Mouse (Mus musculus): ENCODE results near the gene Calr. TPM values are rescaled to one million over a fixed set of nuclear protein-coding genes. Genes with fewer than 3 reads are reported as not detected.

The Calr gene
- polyA plus RNA-seq (2015; fragmentation: Nextera tagmentation; extraction: Ambion mirVana) = 943 and 1,018 TPM in 2 replicates

DNA sequence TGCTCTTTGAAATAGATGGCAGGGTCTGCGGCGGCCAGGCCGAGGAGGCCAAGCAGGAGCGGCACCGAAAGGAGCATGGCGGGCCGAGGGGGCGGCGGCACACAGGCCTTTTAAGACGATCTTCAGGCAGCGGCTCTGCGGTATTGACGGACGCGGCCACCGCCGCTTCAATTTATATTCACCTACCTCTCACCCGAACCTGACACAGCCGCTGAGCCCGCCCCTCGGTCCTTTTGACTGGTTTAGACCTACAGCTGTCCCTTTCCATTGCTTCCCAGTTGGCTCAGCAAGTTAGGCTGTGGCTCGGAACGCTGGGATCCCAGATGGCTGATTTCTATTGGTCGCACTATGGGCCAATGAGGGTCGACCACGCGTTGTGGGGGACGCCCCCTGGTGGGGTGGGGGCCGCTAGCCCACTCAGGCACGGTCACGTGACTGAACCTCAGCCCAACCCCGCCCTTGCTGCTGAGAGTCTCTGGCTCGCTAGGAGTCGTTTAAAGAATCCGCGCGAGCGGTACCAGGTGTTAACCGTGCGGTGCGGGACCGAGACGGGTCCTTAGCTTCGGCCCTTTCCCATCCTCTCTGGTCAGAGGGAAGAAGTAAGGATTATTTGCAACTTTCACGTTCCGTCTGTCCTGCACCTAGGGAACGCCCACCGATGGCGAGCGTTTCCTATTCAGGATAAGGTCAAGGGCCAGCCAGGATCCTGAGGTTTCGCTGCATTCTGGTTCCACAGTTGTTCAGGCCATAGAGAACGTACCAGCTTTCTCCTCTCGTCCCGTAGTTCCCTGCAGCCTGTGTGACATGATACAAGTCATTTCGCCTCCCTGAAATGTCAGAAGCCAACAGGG lies at the start of gene Calr:
Gene Calr, minus strand, starts transcription at position 213 of the 851 bp plus-strand sequence.
- under 1% methylated on average over 55 of the region's 55 CpGs for WGBS
- Histone ChIP-seq H3K9ac (peak within 1 kb of the TSS; percentile 98), H3K27me3 (no peaks in the 10 kb centered on the region), H3K36me3 (peaks cover 34% of the 10 kb centered on the region), H3K27ac (peak within 1 kb of the TSS; percentile 81; the same call in 1 of the 2 replicates), H3K4me3 (peak within 1 kb of the TSS; percentile 98), H3K4me1 (peaks cover 39% of the 10 kb centered on the region), H3K4me2 (replicated peaks) (peak within 1 kb of the TSS; percentile 88), H3K9me3 (no peaks in the 10 kb centered on the region)
- peak; percentile 100 for ATAC-seq (ENCODE audit: low FRiP score, low read depth)

DNA sequence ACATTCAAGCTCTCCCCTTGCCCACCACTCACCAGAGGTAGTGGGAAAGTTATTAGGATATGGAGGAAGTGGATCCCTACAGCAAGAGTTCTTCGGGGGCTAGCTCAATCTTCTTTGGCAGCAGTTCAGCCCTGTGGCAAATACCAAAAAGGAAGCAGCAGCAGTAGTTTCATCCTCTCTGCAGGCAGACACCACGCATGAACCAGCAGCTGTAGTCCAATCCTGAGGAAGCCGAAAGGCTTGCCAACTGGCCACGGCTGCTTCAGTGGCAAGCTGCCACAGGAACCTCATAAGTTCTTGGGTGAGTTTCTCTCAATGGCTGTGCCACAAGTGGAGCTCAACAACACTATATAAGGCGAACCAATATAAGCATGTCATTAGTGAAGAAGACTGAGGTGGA lies 49.2 kb upstream of the Calr start:
- peaks cover 8% of the 10 kb centered on the region for H3K36me3 ChIP-seq
- ATAC-seq (ENCODE audit: low FRiP score, low read depth) = no peak
- no peak overlapping the region for H3K4me2 ChIP-seq (replicated peaks)
- H3K4me3 ChIP-seq = no peak overlapping the region
- H3K27me3 ChIP-seq = 0 out of 2 replicates have a peak, but pooled peaks cover 1% of the 10 kb centered on the region
- peaks cover 21% of the 10 kb centered on the region for H3K4me1 ChIP-seq
- H3K27ac ChIP-seq = no peak overlapping the region
- no peak overlapping the region for H3K9ac ChIP-seq
- no peaks in the 10 kb centered on the region for H3K9me3 ChIP-seq
- WGBS = 89% methylated on average over 5 of the region's 5 CpGs

DNA sequence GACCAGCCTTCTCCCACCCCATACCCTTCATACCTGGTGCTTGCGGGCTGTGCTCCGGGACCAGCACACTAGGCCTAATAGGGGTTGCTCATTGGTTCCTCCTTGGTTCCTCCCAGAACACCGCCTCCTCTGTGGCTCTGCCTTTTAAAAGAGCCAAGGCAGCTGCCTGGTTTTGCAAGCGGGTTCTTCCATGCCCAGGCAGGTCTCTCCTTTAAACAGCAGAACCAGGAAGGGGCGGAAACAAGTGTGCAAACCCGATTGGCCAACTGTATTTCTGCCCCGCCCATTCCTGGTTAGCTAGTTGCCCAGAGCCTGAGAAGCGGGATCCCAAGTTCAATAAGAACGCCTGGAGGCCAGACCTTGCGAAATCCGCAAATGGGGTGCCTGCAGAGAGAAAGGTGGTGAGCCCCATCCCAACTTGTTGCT lies 47.0 kb upstream of the Calr start, which contains the start of gene Gcdh:
Gene Gcdh, minus strand, starts transcription at position 213 of the 426 bp plus-strand sequence.
- H3K4me3 ChIP-seq = peak within 1 kb of the TSS; percentile 81
- no peak within 1 kb of the TSS for H3K27ac ChIP-seq
- WGBS = 0% methylated on average over 11 of the region's 11 CpGs

DNA sequence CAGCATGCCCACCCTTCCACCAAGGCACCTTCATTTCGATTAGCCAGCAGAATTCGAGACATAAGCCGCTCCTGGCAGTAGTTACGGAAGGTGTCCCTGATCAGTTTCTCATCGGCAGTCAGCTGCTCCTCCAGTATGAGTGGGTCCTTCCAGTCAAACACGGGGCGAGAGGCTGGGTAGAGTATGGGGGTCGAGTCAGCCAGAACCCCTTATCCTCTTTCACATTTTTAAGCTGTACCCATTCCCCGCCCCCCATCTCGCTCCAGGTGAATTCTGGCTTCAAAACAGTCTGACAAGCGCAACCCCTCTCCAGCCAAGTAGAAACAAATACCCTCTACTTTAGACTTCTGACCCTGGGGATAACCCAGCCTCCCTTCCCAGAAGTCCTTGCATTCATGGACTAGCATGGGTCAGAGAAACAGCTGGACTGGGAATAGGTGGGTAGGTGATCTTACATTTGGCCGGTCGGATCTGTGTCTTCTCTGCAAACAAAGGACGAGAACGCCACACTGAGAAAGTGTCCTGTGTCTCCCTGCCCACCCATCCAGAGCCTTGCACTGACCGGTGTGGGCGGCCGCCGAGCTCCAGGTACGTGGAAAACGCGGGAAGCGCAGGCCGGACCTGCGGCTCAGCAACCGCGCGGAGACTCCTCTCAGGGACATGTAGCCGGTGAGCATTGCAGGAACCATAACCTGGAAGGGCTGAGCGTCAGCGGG lies 46.4 kb upstream of the Calr start:
- peak overlapping the region; percentile 81 for H3K4me3 ChIP-seq
- peaks cover 21% of the 10 kb centered on the region for H3K4me1 ChIP-seq
- WGBS = 10% methylated on average over 31 of the region's 31 CpGs
- no peaks in the 10 kb centered on the region for H3K27me3 ChIP-seq
- H3K4me2 ChIP-seq (replicated peaks) = peak overlapping the region; percentile 76
- peak overlapping the region; percentile 74 for H3K9ac ChIP-seq
- peak; percentile 29 for ATAC-seq (ENCODE audit: low FRiP score, low read depth)
- peaks cover 31% of the 10 kb centered on the region for H3K36me3 ChIP-seq
- H3K27ac ChIP-seq = no peak overlapping the region
- no peaks in the 10 kb centered on the region for H3K9me3 ChIP-seq

More for the DNA sequence above, 47.0 kb upstream of the Calr start, which contains the start of gene Gcdh:
- Histone ChIP-seq H3K9ac (peak within 1 kb of the TSS; percentile 74), H3K4me1 (peaks cover 21% of the 10 kb centered on the region), H3K4me2 (replicated peaks) (peak within 1 kb of the TSS; percentile 76), H3K9me3 (no peaks in the 10 kb centered on the region), H3K36me3 (peaks cover 26% of the 10 kb centered on the region), H3K27me3 (no peaks in the 10 kb centered on the region)
- ATAC-seq (ENCODE audit: low FRiP score, low read depth) = peak; percentile 98

DNA sequence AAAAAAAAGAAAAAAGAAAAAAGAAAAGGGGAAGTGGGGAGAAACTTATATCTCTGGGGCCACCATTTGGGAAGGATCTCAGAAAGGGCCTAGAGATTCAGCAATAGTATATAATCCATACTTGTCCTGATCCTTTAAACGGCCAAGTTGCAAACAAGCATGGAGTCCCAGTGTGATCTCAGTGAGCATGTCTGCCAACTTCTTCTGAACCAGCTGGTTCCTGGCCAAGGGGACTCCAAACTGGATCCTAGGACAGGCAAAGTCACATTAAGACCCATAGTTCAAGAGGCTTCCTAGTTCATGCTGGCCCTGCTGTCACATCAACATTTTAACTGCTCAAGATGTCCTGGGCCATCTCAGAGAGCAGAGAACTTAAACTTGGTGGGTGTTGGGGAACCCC lies 42.4 kb upstream of the Calr start:
- H3K4me3 ChIP-seq = no peak overlapping the region
- no peaks in the 10 kb centered on the region for H3K27me3 ChIP-seq
- no peak overlapping the region for H3K27ac ChIP-seq
- 92% methylated on average over 1 of the region's 1 CpGs for WGBS
- H3K4me2 ChIP-seq (replicated peaks) = no peak overlapping the region
- H3K36me3 ChIP-seq = peaks cover 65% of the 10 kb centered on the region
- no peak for ATAC-seq (ENCODE audit: low FRiP score, low read depth)
- H3K4me1 ChIP-seq = peaks cover 14% of the 10 kb centered on the region
- no peak overlapping the region for H3K9ac ChIP-seq
- no peaks in the 10 kb centered on the region for H3K9me3 ChIP-seq

DNA sequence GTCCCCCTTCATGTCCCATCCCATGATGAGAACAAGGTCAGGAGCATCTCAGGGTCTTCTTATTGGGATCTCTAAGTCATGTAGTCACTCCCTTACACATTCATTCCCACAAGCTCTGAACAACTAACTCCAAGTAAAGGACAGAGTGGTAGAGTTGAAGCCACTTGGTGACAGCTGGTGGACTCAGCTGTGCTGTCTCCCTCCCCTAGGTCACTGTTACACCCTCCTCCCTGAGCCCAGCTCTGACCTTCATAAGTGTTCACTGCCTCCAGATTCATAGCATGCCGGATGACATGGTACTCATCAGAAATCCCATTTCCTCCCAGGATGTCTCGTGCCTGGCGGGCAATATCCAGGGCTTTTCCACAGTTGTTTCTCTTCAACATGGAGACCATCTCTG lies 41.5 kb upstream of the Calr start:
- ATAC-seq (ENCODE audit: low FRiP score, low read depth) = no peak
- Histone ChIP-seq H3K36me3 (peaks cover 69% of the 10 kb centered on the region), H3K4me2 (replicated peaks) (no peak overlapping the region), H3K27ac (no peak overlapping the region), H3K27me3 (no peaks in the 10 kb centered on the region), H3K4me3 (no peak overlapping the region), H3K9me3 (no peaks in the 10 kb centered on the region), H3K9ac (no peak overlapping the region), H3K4me1 (peaks cover 11% of the 10 kb centered on the region)
- 95% methylated on average over 3 of the region's 3 CpGs for WGBS

DNA sequence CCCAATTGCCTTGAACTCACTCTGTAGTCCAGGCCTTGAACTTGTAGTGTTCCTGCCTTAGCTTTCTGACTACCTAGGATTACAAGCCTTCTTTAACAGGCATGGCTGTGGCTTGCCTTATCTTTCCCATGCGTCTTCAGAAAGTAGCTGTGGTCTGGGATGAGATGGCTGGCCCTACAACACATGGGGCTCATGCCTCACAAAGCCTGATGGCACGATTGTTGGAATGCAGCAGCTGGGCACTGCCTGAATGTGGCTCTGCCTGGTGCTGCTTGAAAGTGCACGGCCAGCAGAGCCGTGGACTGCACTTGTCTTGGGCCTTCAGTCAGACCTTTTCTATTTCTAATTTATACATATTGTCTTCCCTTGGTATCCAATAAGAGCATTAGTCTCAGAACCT lies 38.0 kb upstream of the Calr start:
- no peaks in the 10 kb centered on the region for H3K9me3 ChIP-seq
- H3K4me2 ChIP-seq (replicated peaks) = no peak overlapping the region
- H3K9ac ChIP-seq = no peak overlapping the region
- no peak for ATAC-seq (ENCODE audit: low FRiP score, low read depth)
- WGBS = 89% methylated on average over 4 of the region's 4 CpGs
- peaks cover 53% of the 10 kb centered on the region for H3K36me3 ChIP-seq
- H3K27me3 ChIP-seq = no peaks in the 10 kb centered on the region
- H3K27ac ChIP-seq = no peak overlapping the region
- no peaks in the 10 kb centered on the region for H3K4me1 ChIP-seq
- H3K4me3 ChIP-seq = no peak overlapping the region

DNA sequence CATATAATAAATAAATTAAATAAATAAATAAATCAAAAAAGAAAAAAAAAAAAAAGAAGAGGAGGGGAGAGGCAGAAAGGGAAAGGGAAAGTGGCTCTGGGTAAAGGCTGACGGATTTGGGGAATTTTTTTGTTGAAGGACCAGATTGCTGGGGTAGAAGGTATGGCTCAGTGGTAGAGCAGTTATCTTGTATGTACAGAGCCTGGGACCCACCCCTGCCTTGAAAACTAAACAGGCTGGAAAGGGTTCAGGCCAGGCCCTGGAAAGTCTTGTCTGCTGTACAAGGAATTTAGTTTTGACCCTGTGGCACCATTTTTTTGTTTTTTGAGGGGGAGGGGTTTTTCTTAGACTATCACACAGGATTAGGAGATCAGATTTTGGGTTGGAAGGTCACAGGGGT lies 32.2 kb upstream of the Calr start:
- Histone ChIP-seq H3K9me3 (no peaks in the 10 kb centered on the region), H3K4me2 (replicated peaks) (no peak overlapping the region), H3K27ac (no peak overlapping the region), H3K4me3 (no peak overlapping the region), H3K4me1 (no peaks in the 10 kb centered on the region), H3K36me3 (0 out of 2 replicates have a peak, but pooled peaks cover 5% of the 10 kb centered on the region), H3K9ac (no peak overlapping the region), H3K27me3 (no peaks in the 10 kb centered on the region)
- ATAC-seq (ENCODE audit: low FRiP score, low read depth) = no peak
- 63% methylated on average over 1 of the region's 1 CpGs for WGBS

DNA sequence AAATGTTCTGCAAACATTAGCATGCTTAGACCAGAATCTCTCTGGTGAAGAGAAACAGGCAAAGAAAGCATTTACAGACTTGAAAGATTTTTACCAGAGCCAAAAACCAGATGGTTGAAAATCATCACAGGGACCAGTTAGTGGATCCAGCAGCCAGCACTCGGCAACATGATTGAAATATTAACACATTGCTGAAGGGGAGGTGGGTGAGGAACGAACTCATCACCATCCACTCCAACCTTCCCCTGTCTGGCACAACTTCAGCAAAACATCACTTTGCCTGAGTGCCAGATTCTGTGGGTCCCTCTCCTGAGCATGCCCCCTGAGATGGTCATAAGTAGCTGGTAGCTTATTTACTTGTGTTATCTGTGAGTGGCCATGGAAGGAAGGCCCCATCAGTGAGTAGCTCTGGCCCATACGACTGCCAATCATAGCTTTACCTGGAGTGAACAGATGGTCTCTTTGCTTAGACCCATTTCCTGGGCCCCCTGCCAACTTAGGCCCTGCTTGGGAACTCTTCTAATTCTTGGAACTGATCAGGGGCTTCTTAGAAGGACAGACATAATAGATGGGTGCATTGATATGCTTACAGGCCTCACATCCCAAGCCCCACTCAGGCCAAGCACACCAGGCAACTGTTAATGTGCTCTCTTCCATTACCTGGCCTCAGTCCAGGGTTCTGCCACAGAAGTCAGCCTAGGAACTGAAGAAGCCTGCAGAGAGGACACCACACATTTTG lies 30.7 kb upstream of the Calr start:
- H3K27me3 ChIP-seq = no peaks in the 10 kb centered on the region
- H3K4me2 ChIP-seq (replicated peaks) = no peak overlapping the region
- H3K9ac ChIP-seq = no peak overlapping the region
- ATAC-seq (ENCODE audit: low FRiP score, low read depth) = no peak
- H3K27ac ChIP-seq = no peak overlapping the region
- H3K4me1 ChIP-seq = peaks cover 7% of the 10 kb centered on the region
- no peaks in the 10 kb centered on the region for H3K36me3 ChIP-seq
- H3K4me3 ChIP-seq = no peak overlapping the region
- no peaks in the 10 kb centered on the region for H3K9me3 ChIP-seq
- 78% methylated on average over 3 of the region's 3 CpGs for WGBS

DNA sequence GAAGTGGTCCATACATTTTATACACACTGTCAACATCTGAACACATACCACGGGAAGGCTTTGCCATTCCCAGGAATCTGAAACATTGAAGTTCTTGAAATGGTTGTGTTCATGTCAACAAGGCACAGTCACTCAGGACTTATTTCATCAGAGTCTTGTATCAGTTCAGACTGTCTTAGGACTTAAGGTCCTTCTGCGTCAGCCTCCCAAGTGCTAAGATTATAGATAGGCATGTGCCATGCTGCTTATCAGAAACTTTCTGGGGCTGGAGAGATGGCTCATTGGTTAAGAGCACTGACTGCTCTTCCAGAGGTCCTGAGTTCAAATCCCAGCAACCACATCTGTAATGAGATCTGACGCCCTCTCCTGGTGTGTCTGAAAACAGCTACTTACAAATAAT lies 27.6 kb upstream of the Calr start:
- no peak overlapping the region for H3K27ac ChIP-seq

DNA sequence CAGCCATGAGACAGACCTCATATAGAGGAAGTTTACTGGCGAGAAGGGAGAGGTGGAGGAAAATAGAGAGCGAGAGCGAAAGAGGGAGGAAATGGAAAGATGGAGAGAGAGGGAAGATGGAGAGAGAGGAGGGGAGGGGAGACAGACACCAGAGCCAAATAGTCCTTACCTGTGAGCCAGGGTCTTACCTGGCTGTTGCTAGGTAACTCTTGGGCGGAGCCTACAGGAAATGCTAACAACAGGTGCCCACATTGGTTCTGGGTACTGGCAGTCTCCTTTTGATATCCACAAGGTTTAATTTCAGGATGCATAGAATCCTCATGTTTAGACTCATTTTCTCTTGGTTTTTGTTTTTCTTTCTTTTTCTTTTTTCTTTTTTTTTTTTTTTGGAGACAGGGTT lies 26.3 kb upstream of the Calr start:
- Histone ChIP-seq H3K4me3 (peak overlapping the region; percentile 53), H3K27me3 (no peaks in the 10 kb centered on the region), H3K4me1 (peaks cover 17% of the 10 kb centered on the region), H3K9ac (peak overlapping the region; percentile 66), H3K9me3 (no peaks in the 10 kb centered on the region), H3K4me2 (replicated peaks) (peak overlapping the region; percentile 97), H3K36me3 (peaks cover 17% of the 10 kb centered on the region), H3K27ac (no peak overlapping the region)
- ATAC-seq (ENCODE audit: low FRiP score, low read depth) = no peak
- WGBS = 69% methylated on average over 4 of the region's 4 CpGs

More for the DNA sequence above, 27.6 kb upstream of the Calr start:
- Histone ChIP-seq H3K36me3 (peaks cover 4% of the 10 kb centered on the region), H3K4me1 (peaks cover 17% of the 10 kb centered on the region), H3K4me2 (replicated peaks) (no peak overlapping the region), H3K9ac (no peak overlapping the region), H3K27me3 (no peaks in the 10 kb centered on the region), H3K9me3 (no peaks in the 10 kb centered on the region), H3K4me3 (no peak overlapping the region)
- no peak for ATAC-seq (ENCODE audit: low FRiP score, low read depth)
- WGBS = 93% methylated on average over 3 of the region's 3 CpGs

Measured in limb, embryonic 13.5 days (tissue).